Mouse (Mus musculus): ENCODE data around the gene Rimbp3. TPM values are rescaled to one million over a fixed set of nuclear protein-coding genes. Genes with fewer than 3 reads are reported as not detected.
A peak's percentile ranks its signal among the peaks of the same experiment; 100 is the strongest.

The Rimbp3 gene
- polyA plus RNA-seq, 1 experiment from 2014 or later, result 0.24 TPM

DNA sequence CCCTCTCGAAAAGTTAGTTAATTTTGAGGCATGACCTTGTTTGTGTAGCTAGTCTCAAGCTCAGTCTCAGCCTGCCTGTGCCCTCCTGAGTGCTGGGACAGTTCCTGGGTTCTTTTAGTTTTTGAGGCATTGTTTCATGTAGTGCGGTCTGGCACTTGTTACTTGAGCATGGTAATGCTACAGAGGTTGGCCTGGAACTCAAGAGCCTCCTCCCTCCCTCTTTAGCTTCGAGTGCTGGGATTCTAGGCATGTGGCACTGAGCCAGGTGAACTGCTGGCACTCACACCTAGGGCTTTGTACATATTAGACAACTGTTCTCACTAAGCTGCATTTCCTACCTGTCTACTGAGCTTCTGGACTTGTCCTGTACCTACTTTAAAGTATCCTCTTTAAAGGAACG is 39.3 kb downstream of the Rimbp3 start:
- peak; percentile 64 for ATAC-seq (ENCODE audit: borderline replicate concordance, extremely low read depth, low FRiP score, low TSS enrichment)

GRCm38 (mm10) chr16:17249135-17249534 is 40.7 kb downstream of the Rimbp3 start:
- H3K4me2 ChIP-seq, result no peak overlapping the region
- H3K9me3 ChIP-seq, result no peaks in the 10 kb centered on the region
- H3K27ac ChIP-seq, result no peak overlapping the region
- no peak for ATAC-seq (ENCODE audit: borderline replicate concordance, extremely low read depth, low FRiP score, low TSS enrichment)
- H3K4me3 ChIP-seq, result no peak overlapping the region
- H3K9ac ChIP-seq, result no peak overlapping the region
- H3K4me1 ChIP-seq, result peaks cover 67% of the 10 kb centered on the region
- 31% methylated on average over 6 of the region's 6 CpGs for WGBS
- H3K36me3 ChIP-seq, result no peaks in the 10 kb centered on the region
- no peaks in the 10 kb centered on the region for H3K27me3 ChIP-seq

More for the DNA sequence above, 39.3 kb downstream of the Rimbp3 start:
- Histone ChIP-seq H3K27ac (peak overlapping the region; percentile 76), H3K4me3 (no peak overlapping the region), H3K9ac (no peak overlapping the region), H3K4me2 (no peak overlapping the region), H3K4me1 (peaks cover 61% of the 10 kb centered on the region), H3K9me3 (no peaks in the 10 kb centered on the region), H3K27me3 (no peaks in the 10 kb centered on the region), H3K36me3 (no peaks in the 10 kb centered on the region)
- WGBS, result 38% methylated on average over 4 of the region's 4 CpGs

- H3K4me1 ChIP-seq, result peaks cover 66% of the 10 kb centered on the region
- peak overlapping the region; percentile 83 for H3K27ac ChIP-seq
- no peaks in the 10 kb centered on the region for H3K36me3 ChIP-seq
- H3K4me3 ChIP-seq, result no peak overlapping the region
- H3K9ac ChIP-seq, result no peak overlapping the region
- ATAC-seq (ENCODE audit: borderline replicate concordance, extremely low read depth, low FRiP score, low TSS enrichment), result peak; percentile 8; the same call in 1 of the 2 replicates
- H3K27me3 ChIP-seq, result no peaks in the 10 kb centered on the region
- WGBS, result 39% methylated on average over 3 of the region's 3 CpGs
- peak overlapping the region; percentile 18 for H3K4me2 ChIP-seq
- no peaks in the 10 kb centered on the region for H3K9me3 ChIP-seq
Measured at GRCm38 (mm10) chr16:17251539-17251938, 43.1 kb downstream of the Rimbp3 start.

DNA sequence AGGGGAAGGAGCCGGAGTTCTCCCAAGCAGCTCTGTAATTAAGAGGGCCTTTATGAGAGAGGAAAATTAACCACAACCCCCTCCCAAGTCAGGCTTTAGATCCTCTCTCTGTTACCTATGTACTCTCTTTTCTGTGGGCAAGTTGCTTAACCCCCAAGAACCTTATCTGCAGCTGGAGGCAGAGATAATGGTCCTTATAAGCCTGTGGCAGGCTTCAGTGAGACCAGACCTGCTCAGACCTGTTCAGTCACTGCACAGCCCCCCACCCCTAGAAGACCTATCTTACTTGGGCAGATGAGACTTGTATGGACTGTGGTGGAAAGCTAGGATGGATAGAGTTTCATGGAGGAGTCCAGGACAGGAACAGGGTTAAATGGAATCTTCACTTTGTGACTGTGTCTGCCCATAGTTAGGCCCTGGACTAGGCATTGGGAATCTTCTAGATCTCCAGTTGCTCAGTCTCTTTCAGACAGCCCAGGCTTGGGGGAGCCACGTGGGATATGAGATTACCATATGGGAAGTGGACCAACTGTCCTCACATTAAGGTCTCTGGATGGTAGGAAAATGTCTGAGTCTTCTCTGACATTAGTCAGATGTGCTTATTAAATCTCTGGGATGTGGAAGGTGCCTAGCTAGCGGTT is 43.8 kb downstream of the Rimbp3 start:
- H3K9me3 ChIP-seq, result no peaks in the 10 kb centered on the region
- no peak overlapping the region for H3K4me3 ChIP-seq
- H3K36me3 ChIP-seq, result peaks cover 4% of the 10 kb centered on the region; the same call in 1 of the 2 replicates
- WGBS, result 43% methylated on average over 3 of the region's 3 CpGs
- no peak overlapping the region for H3K9ac ChIP-seq
- peak overlapping the region; percentile 11; the same call in 1 of the 2 replicates for H3K4me2 ChIP-seq
- H3K4me1 ChIP-seq, result peaks cover 61% of the 10 kb centered on the region
- H3K27me3 ChIP-seq, result no peaks in the 10 kb centered on the region
- peak overlapping the region; percentile 63 for H3K27ac ChIP-seq
- ATAC-seq (ENCODE audit: borderline replicate concordance, extremely low read depth, low FRiP score, low TSS enrichment), result no peak

GRCm38 (mm10) chr16:17252841-17253240 is 44.4 kb downstream of the Rimbp3 start:
- Histone ChIP-seq H3K4me1 (peaks cover 57% of the 10 kb centered on the region), H3K9me3 (no peaks in the 10 kb centered on the region), H3K4me3 (no peak overlapping the region), H3K27ac (peak overlapping the region; percentile 63; the same call in 1 of the 2 replicates), H3K4me2 (no peak overlapping the region), H3K9ac (no peak overlapping the region), H3K27me3 (no peaks in the 10 kb centered on the region), H3K36me3 (peaks cover 10% of the 10 kb centered on the region)
- no peak for ATAC-seq (ENCODE audit: borderline replicate concordance, extremely low read depth, low FRiP score, low TSS enrichment)
- 51% methylated on average over 7 of the region's 7 CpGs for WGBS

GRCm38 (mm10) chr16:17254005-17254597 is 45.7 kb downstream of the Rimbp3 start:
- H3K4me1 ChIP-seq, result peaks cover 47% of the 10 kb centered on the region
- no peak overlapping the region for H3K4me3 ChIP-seq
- H3K9ac ChIP-seq, result no peak overlapping the region
- no peak for ATAC-seq (ENCODE audit: borderline replicate concordance, extremely low read depth, low FRiP score, low TSS enrichment)
- peaks cover 22% of the 10 kb centered on the region for H3K36me3 ChIP-seq
- H3K27ac ChIP-seq, result no peak overlapping the region
- H3K9me3 ChIP-seq, result no peaks in the 10 kb centered on the region
- H3K27me3 ChIP-seq, result no peaks in the 10 kb centered on the region
- 26% methylated on average over 4 of the region's 4 CpGs for WGBS
- no peak overlapping the region for H3K4me2 ChIP-seq

DNA sequence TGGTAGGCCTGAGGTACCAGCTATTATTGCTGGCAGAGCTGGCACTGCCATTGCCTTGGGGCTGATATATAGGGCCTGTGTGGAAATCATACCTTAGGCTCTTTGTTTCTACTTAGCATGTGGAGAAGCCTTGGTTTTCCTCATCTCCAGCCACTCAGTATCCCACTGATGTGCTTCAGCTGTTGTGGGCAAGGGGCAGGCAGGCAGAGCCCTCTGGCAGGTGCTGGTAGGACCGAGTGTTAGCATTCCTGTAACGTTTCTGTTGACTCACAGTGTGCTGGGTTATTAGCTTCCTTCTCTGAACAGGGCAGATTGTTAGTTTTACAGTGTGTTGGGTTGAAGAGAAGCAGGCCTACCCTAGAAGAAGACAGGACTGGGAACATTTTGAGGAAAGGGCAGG is 46.9 kb downstream of the Rimbp3 start:
- ATAC-seq (ENCODE audit: borderline replicate concordance, extremely low read depth, low FRiP score, low TSS enrichment), result no peak
- Histone ChIP-seq H3K36me3 (peaks cover 27% of the 10 kb centered on the region), H3K9me3 (no peaks in the 10 kb centered on the region), H3K4me3 (no peak overlapping the region), H3K4me2 (no peak overlapping the region), H3K27me3 (no peaks in the 10 kb centered on the region), H3K9ac (no peak overlapping the region), H3K4me1 (peaks cover 43% of the 10 kb centered on the region), H3K27ac (no peak overlapping the region)
- 46% methylated on average over 2 of the region's 2 CpGs for WGBS

- H3K36me3 ChIP-seq, result peaks cover 31% of the 10 kb centered on the region
- no peak overlapping the region for H3K4me2 ChIP-seq
- no peaks in the 10 kb centered on the region for H3K9me3 ChIP-seq
- WGBS, result 84% methylated on average over 9 of the region's 9 CpGs
- H3K4me1 ChIP-seq, result peaks cover 26% of the 10 kb centered on the region
- H3K27me3 ChIP-seq, result no peaks in the 10 kb centered on the region
- H3K9ac ChIP-seq, result no peak overlapping the region
- ATAC-seq (ENCODE audit: borderline replicate concordance, extremely low read depth, low FRiP score, low TSS enrichment), result no peak
- no peak overlapping the region for H3K4me3 ChIP-seq
- H3K27ac ChIP-seq, result no peak overlapping the region
Measured at GRCm38 (mm10) chr16:17257359-17257821, 49.0 kb downstream of the Rimbp3 start.

DNA sequence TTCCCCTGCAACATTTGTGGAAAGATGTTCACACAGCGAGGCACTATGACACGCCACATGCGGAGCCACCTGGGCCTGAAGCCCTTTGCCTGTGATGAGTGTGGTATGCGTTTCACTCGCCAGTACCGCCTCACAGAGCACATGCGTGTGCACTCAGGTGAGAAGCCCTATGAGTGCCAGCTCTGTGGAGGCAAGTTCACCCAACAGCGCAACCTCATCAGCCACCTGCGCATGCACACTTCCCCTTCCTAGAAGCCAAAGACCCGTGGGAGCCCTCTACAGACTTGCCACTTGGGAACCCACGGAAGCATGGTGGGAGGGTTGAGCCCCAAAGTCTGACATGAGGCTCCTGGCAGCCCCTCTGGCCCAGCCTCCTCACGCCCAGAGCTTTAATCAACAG is 50.5 kb downstream of the Rimbp3 start:
- WGBS, result 92% methylated on average over 12 of the region's 12 CpGs

DNA sequence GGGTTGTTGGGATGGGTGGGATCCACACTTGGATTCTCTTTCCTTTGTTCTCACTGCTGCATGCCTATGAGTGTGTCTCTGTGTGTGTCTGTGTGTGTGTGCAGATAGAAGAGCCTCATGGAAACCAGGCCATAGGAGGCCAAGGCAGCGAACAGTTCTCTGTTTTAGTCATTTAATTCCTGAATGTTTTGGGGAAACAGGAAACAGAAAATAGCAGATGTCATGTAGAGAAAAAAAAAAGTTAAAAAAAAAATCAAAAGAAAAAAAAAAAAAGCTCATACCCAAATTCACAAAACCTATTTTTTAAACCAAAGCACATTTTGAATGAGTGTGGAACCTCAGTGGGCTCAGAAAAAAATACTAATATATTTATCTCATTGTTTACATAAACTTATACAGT is 52.9 kb downstream of the Rimbp3 start:
- Histone ChIP-seq H3K4me3 (no peak overlapping the region), H3K4me2 (no peak overlapping the region), H3K36me3 (peaks cover 31% of the 10 kb centered on the region), H3K9ac (no peak overlapping the region), H3K27ac (no peak overlapping the region), H3K9me3 (no peaks in the 10 kb centered on the region), H3K27me3 (no peaks in the 10 kb centered on the region), H3K4me1 (no peaks in the 10 kb centered on the region)
- WGBS, result 75% methylated on average over 1 of the region's 1 CpGs
- no peak for ATAC-seq (ENCODE audit: borderline replicate concordance, extremely low read depth, low FRiP score, low TSS enrichment)

More for the DNA sequence above, 50.5 kb downstream of the Rimbp3 start:
- no peaks in the 10 kb centered on the region for H3K27me3 ChIP-seq
- no peak overlapping the region for H3K9ac ChIP-seq
- no peak overlapping the region for H3K27ac ChIP-seq
- H3K4me1 ChIP-seq, result peaks cover 11% of the 10 kb centered on the region
- H3K4me3 ChIP-seq, result no peak overlapping the region
- H3K36me3 ChIP-seq, result peaks cover 31% of the 10 kb centered on the region
- H3K4me2 ChIP-seq, result no peak overlapping the region
- H3K9me3 ChIP-seq, result no peaks in the 10 kb centered on the region
- no peak for ATAC-seq (ENCODE audit: borderline replicate concordance, extremely low read depth, low FRiP score, low TSS enrichment)
